Mouse (Mus musculus): ENCODE results near the gene Tle6.

The Tle6 gene

DNA sequence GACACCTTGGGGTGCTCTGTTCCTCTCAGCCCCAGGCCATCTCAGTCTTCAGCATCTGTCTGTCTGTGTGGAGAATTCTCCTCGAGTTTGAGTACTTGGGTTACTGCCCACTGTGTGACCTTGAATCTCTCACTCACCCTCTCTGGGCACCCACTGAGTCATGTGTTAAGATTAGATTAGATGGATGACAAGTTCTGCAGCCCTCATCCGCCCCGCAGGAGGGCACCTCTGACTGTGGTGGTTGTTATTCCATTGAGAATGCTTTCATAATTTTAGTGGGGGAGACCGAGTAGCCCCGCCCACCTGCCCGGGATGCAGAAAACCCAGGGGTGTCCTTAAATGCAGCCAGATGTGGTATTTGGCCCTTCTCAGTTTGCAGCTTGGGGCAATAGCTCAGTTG is 37.4 kb downstream of the Tle6 start:
- DNase-seq (ENCODE audit: low spot score in 2 of 2) = no peak

DNA sequence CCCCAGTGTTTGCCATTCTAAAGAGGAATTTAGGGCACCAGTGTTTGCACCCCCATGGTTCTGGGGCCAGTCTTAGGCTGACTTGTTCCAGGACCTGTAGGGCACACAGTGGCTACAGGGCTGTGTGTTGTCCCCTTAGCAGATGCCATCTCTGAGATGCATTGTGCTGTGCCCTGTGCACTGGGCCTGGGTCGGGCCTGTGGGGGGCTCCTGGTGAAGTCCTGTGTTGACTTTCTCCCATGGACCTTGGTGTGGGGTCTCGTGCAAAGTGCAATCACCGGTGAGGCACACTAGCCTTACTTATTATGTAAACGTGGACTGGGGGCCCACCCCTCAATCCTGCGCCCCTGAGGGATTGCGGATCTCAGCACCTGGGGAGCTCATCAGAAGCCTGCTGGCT is 38.5 kb downstream of the Tle6 start:
- no peak for DNase-seq (ENCODE audit: low spot score in 2 of 2)

DNA sequence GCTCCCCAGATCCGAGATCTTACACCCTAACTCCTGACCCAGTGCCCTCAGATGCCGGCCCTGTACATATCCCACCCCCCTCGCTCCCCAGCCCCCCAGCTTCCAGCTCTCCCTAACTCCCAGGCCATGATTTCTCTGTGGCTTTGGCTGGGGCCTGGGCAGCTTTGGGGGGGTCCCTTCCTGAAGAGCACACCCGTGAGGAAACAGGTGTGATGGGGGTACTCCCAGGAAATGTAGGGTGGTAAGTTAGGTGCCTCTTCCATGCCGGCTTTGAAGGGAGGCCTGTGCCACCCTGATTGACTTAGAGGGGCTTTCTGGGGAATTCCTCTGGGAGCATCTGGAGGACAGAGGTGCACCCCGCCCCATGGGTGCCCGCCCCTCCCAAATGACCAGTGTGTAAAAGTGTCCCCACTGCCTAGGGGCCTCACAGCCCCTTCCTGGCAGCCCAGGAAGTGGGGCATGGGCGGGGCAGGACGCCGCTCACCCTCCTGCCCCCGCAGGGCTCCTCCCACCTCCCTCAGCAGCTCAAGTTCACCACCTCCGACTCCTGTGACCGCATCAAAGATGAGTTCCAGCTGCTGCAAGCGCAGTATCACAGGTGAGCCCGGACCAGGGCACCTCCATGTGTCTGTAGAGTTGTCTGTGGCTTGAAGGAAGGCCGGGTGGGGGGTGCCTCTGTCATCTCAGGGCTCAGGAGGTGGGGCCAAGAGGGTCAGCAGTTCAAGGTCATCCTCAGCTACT is 40.0 kb downstream of the Tle6 start:
- DNase-seq (ENCODE audit: low spot score in 2 of 2) = no peak

- DNase-seq (ENCODE audit: low spot score in 2 of 2) = peak; percentile 74 to 76
These were observed 41.0 kb downstream of the Tle6 start for GRCm38 (mm10) chr10:81559627-81560539.

DNA sequence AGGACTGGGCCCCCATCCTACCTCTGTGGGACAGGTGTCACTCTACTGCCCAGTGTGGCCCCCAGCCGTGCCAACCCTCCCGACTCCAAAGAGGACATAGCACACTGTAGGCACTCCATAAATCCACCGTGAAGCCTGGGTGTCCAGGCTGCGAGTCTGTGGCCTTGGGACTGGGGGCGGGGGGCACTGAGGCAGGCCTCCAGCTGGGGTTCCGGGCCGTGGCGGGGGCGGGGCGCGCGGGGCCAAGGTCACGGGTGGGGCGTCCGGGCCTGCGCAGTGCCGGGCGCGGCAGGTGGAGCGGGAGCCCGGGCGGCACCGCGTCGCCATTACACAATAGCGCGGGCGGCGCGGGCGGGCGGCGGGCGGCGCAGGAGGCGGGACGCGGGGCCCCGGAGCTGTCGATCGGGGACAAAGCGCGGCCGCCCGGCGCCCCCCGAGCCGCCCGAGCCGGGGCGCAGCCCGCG is 41.7 kb downstream of the Tle6 start, which contains the start of gene Aes:
Gene Aes (plus strand): TSS at position 326 of the 464 bp plus-strand sequence.
- DNase-seq (ENCODE audit: low spot score in 2 of 2) = peak; percentile 67 to 68

DNA sequence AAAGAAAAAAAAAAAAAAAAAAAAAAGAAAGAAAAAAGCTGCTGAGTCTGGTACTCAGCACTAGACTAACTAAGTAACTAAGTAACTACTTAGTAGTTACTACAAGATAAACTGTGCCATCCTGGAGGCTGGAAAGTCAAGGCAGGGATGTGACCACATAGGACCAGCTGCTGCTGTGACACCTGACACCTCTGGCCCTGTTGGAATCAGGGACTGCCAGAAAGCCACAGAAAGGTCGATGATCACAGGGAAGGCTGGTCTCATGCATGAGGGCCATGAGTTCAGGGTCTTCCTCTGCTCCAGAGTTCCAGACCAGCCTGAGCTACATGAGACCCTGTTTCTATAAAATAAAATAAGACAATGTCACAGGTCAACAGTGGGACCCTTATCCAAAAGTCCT is 43.4 kb downstream of the Tle6 start:
- no peak for DNase-seq (ENCODE audit: low spot score in 2 of 2)

DNA sequence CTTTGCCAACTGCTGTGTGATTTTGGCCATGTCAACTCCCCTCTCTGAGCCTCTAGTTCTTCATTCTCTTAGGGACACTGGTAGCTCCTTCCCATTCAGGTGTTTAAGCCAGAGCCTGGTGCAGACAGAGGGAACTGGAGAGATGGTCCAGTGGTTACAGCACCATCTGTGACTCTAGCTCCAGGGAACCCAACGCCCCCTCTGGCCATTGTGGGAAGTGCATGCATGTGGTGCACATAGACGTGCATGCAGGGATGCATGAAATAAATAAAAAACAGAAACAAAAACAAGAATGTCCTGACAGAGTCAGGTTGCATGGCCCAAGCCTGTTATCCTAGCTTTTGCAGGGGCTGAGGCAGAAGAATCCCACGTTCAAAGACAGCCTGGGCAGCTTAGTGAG is 44.6 kb downstream of the Tle6 start:
- DNase-seq (ENCODE audit: low spot score in 2 of 2) = no peak

DNA sequence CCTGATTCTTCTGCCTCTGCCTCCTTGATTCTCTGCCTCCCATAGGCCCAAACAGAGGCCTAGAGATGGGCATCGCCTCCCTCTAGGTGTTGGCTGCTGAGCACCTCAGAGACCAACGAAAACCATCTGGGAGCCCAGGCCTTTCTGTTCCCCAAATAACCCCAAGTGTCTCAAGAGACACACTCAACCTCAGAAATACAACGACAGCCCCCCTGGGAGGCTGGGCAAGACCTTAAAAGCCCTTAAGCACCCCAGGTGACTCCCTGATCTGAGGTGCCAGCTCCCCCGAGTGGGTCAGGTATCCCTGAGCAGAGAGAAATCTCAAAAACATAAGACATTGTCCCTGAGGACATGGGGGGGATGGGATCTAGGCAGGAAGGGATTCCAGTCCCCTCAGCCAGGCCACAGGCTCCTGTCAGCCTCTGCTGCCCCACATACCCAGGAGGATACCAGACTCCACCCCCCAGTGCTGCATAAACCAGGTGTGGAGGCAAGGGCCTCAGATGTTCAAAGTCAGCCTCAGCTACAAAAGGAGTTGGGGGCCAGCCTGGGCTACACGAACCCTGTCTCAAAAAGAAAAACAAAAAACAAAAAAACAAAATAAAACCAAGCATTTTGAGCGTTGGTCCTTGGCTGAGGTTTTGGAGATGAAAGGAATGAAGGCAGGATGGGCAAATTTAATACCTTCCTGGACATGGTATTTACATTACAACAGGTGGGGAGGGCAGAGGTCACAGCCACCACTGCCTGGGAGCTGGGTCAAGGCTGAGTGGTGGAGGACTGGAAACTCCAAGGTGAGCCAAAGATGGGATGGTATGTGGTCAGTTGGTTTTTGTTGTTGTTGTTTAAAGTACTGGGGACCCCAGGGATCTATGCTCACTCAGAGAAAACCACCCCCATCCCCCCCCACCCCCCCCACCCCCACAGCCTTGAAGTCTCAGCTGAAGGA is 46.8 kb downstream of the Tle6 start:
- DNase-seq (ENCODE audit: low spot score in 2 of 2) = no peak

GRCm38 (mm10) chr10:81553232-81553631 is 47.6 kb downstream of the Tle6 start:
- DNase-seq (ENCODE audit: low spot score in 2 of 2) = no peak

GRCm38 (mm10) chr10:81551597-81552102 is 49.2 kb downstream of the Tle6 start:
- DNase-seq (ENCODE audit: low spot score in 2 of 2) = peak; percentile 74 to 83

DNA sequence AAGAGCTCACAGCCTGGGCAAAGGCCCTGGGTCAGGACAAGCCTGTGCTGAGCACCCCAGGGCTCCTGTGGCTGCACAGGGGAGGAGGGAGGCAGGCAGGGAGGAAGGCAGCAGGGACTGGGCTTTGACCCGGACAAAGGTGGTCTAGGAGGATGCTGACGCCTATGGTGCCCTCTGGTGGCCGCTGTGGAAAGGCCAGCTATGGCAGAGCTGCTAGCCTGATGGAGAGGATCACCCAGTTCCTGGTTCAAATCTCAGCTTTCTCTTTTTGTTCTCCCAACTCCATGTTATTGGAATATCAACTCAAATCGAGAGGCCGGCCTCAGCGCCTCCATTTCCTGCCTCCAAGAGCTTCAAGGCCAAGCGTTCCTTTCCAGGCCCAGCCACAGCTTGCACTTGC is 50.6 kb downstream of the Tle6 start:
- no peak for DNase-seq (ENCODE audit: low spot score in 2 of 2)

- no peak for DNase-seq (ENCODE audit: low spot score in 2 of 2)
These were observed 51.9 kb downstream of the Tle6 start for GRCm38 (mm10) chr10:81548944-81549343.

GRCm38 (mm10) chr10:81546788-81547571 is 53.9 kb downstream of the Tle6 start:
- DNase-seq (ENCODE audit: low spot score in 2 of 2) = no peak

- no peak for DNase-seq (ENCODE audit: low spot score in 2 of 2)
These were observed 54.5 kb downstream of the Tle6 start for GRCm38 (mm10) chr10:81546332-81546731.

DNA sequence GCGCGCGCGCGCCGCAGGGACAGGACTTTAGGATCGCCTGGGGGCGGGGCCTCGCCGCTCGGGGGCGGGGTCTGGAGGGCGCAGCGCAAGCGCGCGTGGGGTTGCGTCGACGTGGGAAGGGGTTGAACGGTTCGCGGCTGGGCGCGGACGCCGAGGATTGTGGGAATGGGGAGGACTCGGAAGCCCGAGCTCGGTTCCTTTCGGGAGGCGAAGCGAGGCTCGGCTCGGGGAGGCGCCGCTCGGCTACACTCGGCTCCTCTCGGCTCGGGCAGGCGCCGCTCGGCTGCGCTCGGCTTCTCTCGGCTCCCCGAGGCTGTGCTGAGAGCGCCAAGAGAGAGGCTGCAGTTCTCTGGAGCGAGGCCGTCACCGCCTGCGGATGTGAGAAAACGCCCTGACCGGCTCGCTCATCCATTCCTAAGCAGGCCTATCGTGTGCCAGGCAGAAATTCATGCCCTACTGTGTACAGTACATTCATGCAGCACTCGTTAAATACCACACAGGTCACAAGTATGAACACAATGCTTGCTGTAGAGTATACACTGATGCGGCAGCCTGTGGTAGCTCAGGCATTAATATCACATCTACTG is 55.6 kb downstream of the Tle6 start, which contains the start of gene Gna11:
Gene Gna11 (minus strand): TSS at position 30 of the 587 bp plus-strand sequence.
- DNase-seq (ENCODE audit: low spot score in 2 of 2) = peak; percentile 99 to 100

DNA sequence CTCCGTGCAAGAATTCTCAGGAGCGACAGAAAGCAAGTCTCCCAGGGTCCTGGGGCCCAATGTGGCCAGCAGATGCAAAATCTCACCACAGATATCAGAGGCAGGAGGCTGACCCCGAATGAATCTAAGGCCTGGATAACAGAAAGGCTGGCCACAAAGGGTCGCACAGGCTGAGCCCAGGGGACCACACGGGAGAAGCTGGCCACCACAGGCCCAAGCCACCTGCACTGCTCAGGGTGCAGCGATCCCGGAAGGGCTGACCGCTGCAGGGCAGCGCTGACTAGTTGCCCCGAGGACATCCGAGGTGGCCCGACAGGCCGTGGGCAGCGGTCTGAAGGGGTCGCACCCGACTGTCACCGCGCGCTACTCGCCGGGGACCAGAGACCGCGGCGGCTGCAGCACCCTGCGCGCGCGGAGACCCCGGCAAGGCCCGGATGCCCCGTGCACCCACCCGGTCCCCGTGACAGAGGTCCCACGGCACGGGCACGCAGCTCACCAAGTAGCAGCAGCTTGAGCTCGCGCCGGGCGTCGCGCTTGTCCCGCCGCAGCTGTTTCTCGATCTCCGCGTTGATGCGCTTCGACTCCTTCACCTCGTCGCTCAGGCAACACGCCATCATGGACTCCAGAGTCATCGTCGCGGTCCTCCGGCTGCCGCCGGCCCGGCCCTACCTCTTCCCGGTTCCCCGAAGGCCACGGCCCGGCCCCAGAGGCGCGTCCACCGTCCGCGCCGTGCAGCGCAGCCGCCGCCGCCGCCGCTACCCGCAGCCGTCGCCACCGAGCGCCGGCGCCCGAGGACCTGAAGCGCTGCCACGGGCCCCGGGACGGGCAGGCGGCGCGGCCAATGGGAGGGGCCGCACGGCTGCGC is 56.3 kb downstream of the Tle6 start:
- no peak for DNase-seq (ENCODE audit: low spot score in 2 of 2)

- no peak for DNase-seq (ENCODE audit: low spot score in 2 of 2)
These were observed 57.2 kb downstream of the Tle6 start for GRCm38 (mm10) chr10:81543633-81544032.

DNA sequence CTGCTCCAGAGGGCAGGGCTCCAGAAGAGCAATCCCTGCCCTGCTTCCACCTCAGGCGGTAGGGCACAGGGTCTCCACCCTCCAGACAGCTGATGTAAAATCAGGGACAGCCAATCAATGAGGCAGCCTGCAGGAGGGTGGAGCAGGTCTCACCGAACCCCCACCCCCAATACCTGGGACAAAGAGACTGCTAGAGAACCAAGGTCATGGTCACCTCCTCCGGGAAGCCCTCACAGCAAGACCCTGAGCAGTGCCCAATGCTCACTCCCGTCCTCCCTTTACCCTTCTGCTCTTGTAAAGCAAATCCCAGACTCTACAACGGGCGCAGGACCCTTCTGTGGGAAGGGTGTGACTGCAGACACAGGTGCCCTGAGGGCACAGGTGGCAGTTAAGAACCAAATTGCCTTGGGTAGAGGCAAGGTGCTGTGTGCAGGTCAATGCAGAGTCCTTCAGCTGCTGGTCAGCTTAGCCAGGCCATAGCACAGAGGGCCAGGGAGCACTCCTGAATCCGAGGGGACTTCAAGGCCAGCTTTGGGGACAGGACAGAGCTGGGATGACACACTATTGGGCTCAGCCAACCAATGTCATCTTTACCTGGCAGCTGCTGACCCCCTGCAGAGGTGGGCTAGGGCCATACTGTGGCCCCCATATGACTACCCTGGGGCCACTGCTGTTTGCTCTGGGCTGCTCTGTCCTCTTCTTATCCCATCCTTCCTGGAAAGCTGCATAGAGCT is 58.0 kb downstream of the Tle6 start:
- DNase-seq (ENCODE audit: low spot score in 2 of 2) = no peak
